24 mouse cellular contexts compared by ENCODE assay signal in genomic region chr7:49507943-49508506, GRCm38 (mm10).
A peak's percentile ranks its signal among the peaks of the same experiment; 100 is the strongest.
DNase-seq lines count a peak whose midpoint lies in the region; ATAC-seq lines count a peak whose summit lies in the region.
"Had no signal": no experiment of that assay in that cellular context is flagged by ENCODE, and none has a peak within 500 bp of the region (broad histone marks: within the 10 kb centered on the region; RNA-seq: fewer than 3 reads in every experiment).

No protein-coding gene starts in this region.

- peak; percentile 39 for DNase-seq in adrenal gland, postnatal 14 days
- no peak for DNase-seq in adrenal gland, postnatal 4 days (ENCODE audit: low spot score in 2 of 2)
- peak; percentile 37 to 51 for DNase-seq in heart, postnatal 14 days
- no peak for DNase-seq in forebrain, embryonic 10.5 days (ENCODE audit: extremely low spot score, low spot score)
- DNase-seq in left cerebral cortex, postnatal 14 days (ENCODE audit: low spot score in 2 of 2), result no peak
- DNase-seq: cerebellum, adult 11 months; cerebellum, adult 9-11 months; gastrocnemius, adult 2 months; kidney, postnatal 36 days; layer of hippocampus, postnatal 36 days; liver, embryonic 13.5 days; lung, adult 2 months; lung, postnatal 36 days; thymus, adult 18-20 months; thymus, postnatal 36 days had no signal

- no peaks in the 10 kb centered on the region for H3K27me3 ChIP-seq in megakaryocyte, embryonic 14.5 days (replicated peaks)
- H3K27me3 ChIP-seq in heart, embryonic 13.5 days (replicated peaks), result 0 out of 2 replicates have a peak, but pooled peaks cover 3% of the 10 kb centered on the region
- H3K27me3 ChIP-seq in forebrain, embryonic 10.5 days (ENCODE audit: poor library complexity, severe bottlenecking), result peaks cover 58% of the 10 kb centered on the region
- H3K27me3 ChIP-seq: liver, embryonic 13.5 days; neural tube, embryonic 15.5 days; stomach, embryonic 15.5 days had no signal

- intact Hi-C loops in heart, postnatal 14 days (cut with DNase I), result no loop called here
- intact Hi-C loops in left cerebral cortex, postnatal 14 days (cut with DNase I), result no loop called here

- 35% methylated on average over 7 of the region's 7 CpGs for WGBS in heart, embryonic 13.5 days
- WGBS in forebrain, embryonic 10.5 days, result 89% methylated on average over 7 of the region's 7 CpGs

- no peaks in the 10 kb centered on the region for H3K4me1 ChIP-seq in megakaryocyte, embryonic 14.5 days
- H3K4me1 ChIP-seq in heart, embryonic 13.5 days, result peaks cover 69% of the 10 kb centered on the region
- H3K4me1 ChIP-seq in forebrain, embryonic 10.5 days, result peaks cover 36% of the 10 kb centered on the region

- H3K36me3 ChIP-seq in megakaryocyte, embryonic 14.5 days (replicated peaks; ENCODE audit: low read length), result no peaks in the 10 kb centered on the region
- H3K36me3 ChIP-seq in heart, embryonic 13.5 days, result peaks cover under 1% of the 10 kb centered on the region; the same call in 1 of the 2 replicates
- no peaks in the 10 kb centered on the region for H3K36me3 ChIP-seq in forebrain, embryonic 10.5 days (replicated peaks)
- H3K36me3 ChIP-seq: embryonic facial prominence, embryonic 10.5 days; liver, embryonic 13.5 days; neural tube, embryonic 15.5 days; stomach, embryonic 15.5 days had no signal

- peak overlapping the region; percentile 21; the same call in 1 of the 2 replicates for H3K4me2 ChIP-seq in heart, embryonic 13.5 days
- H3K4me2 ChIP-seq: neural tube, embryonic 15.5 days; stomach, embryonic 15.5 days had no signal

- peak overlapping the region; percentile 87 for H3K27ac ChIP-seq in heart, embryonic 13.5 days (replicated peaks)
- no peak overlapping the region for H3K27ac ChIP-seq in forebrain, embryonic 10.5 days
- H3K27ac ChIP-seq: embryonic facial prominence, embryonic 10.5 days; gastrocnemius, adult 2 months; hindbrain, postnatal 0 days; liver, embryonic 13.5 days; neural tube, embryonic 15.5 days; stomach, embryonic 15.5 days had no signal

- peaks cover 7% of the 10 kb centered on the region for H3K9me3 ChIP-seq in megakaryocyte, embryonic 14.5 days
- H3K9me3 ChIP-seq in heart, embryonic 13.5 days, result no peaks in the 10 kb centered on the region
- H3K9me3 ChIP-seq in forebrain, embryonic 10.5 days, result no peaks in the 10 kb centered on the region
- H3K9me3 ChIP-seq: embryonic facial prominence, embryonic 10.5 days; liver, embryonic 13.5 days; neural tube, embryonic 15.5 days; stomach, embryonic 15.5 days had no signal

- H3K9ac ChIP-seq in heart, embryonic 13.5 days, result 0 out of 2 replicates have a peak overlapping the region, but pooled peaks have one; percentile 12
- H3K9ac ChIP-seq: liver, embryonic 13.5 days; neural tube, embryonic 15.5 days; stomach, embryonic 15.5 days had no signal

- no peak for ATAC-seq in megakaryocyte, adult 5-6 weeks (ENCODE audit: poor library complexity, severe bottlenecking)
- no peak for ATAC-seq in heart, embryonic 13.5 days (ENCODE audit: extremely low read depth, insufficient number of reproducible peaks, low FRiP score, low TSS enrichment)
- ATAC-seq: CD4-positive, CD25-positive, alpha-beta regulatory T cell, adult 4 months; hindbrain, postnatal 0 days; intestine, postnatal 0 days had no signal

- peak overlapping the region; percentile 44 for H3K4me3 ChIP-seq in megakaryocyte, embryonic 14.5 days (replicated peaks)
- no peak overlapping the region for H3K4me3 ChIP-seq in heart, embryonic 13.5 days
- no peak overlapping the region for H3K4me3 ChIP-seq in forebrain, embryonic 10.5 days
- H3K4me3 ChIP-seq: embryonic facial prominence, embryonic 10.5 days; gastrocnemius, adult 2 months; liver, embryonic 13.5 days; neural tube, embryonic 15.5 days; stomach, embryonic 15.5 days had no signal

Comparison
In these comparisons a context has a peak if more than half of its experiments do, and no peak if none do; other contexts are left out.
1. DNase-seq: peak in adrenal gland, postnatal 14 days (single experiment) and heart, postnatal 14 days (2 of 2); none in adrenal gland, postnatal 4 days (0 of 2), forebrain, embryonic 10.5 days (single experiment) and left cerebral cortex, postnatal 14 days (0 of 2).